Mouse (Mus musculus) midbrain, embryonic 13.5 days (tissue): ENCODE data around the gene Pnpla6. TPM values are rescaled to one million over a fixed set of nuclear protein-coding genes. Genes with fewer than 3 reads are reported as not detected.

Experiments used
- ATAC-seq: fragments of 200-750 bp; cut with Nextera tagmentation; 2 replicates; pipeline ENCODE4 v1.8.0; 2017; ENCODE audit warnings: mild to moderate bottlenecking, moderate TSS enrichment, moderate library complexity
- H3K27ac ChIP-seq: fragments of 300-500 bp; sonication (generic); 2 replicates; pipeline ENCODE4 v1.5.1; 2015; ENCODE audit warnings: inconsistent platforms, mild to moderate bottlenecking, moderate library complexity
- H3K27me3 ChIP-seq: fragments of 300-500 bp; sonication (generic); 2 replicates; pipeline ENCODE4 v1.6.1; 2015; ENCODE audit warnings: mild to moderate bottlenecking, inconsistent platforms
- H3K36me3 ChIP-seq: fragments of 300-500 bp; sonication (generic); 2 replicates; pipeline ENCODE4 v1.6.1; 2015; ENCODE audit warnings: mild to moderate bottlenecking, inconsistent platforms
- H3K4me1 ChIP-seq: fragments of 300-500 bp; sonication (generic); replicated peaks from 2 replicates; pipeline ENCODE4 v1.6.1; 2015; ENCODE audit warnings: inconsistent platforms
- H3K4me2 ChIP-seq: fragments of 300-500 bp; sonication (generic); replicated peaks from 2 replicates; pipeline ENCODE4 v1.6.1; 2015; ENCODE audit warnings: moderate library complexity, mild to moderate bottlenecking, inconsistent platforms
- H3K4me3 ChIP-seq: fragments of 300-500 bp; sonication (generic); replicated peaks from 2 replicates; pipeline ENCODE4 v1.5.1; 2015; ENCODE audit warnings: mild to moderate bottlenecking, inconsistent platforms
- H3K9ac ChIP-seq: fragments of 300-500 bp; sonication (generic); replicated peaks from 2 replicates; pipeline ENCODE4 v1.6.1; 2015; ENCODE audit warnings: mild to moderate bottlenecking, inconsistent platforms
- H3K9me3 ChIP-seq: fragments of 300-500 bp; sonication (generic); 2 replicates; pipeline ENCODE4 v1.6.1; 2016; ENCODE audit warnings: mild to moderate bottlenecking, inconsistent platforms
- WGBS: fragments of 180-500 bp; shearing (Covaris S2); methylation state at CpG from one replicate; pipeline ENCODE4 v1.1.7; 2015; 5-methylcytosine and 5-hydroxymethylcytosine counted together
- polyA plus RNA-seq: library from polyadenylated mRNA; unstranded; fragments of >200 nt; fragmentation: Nextera tagmentation; extraction: Ambion mirVana; gene quantifications from 2 replicates; pipeline ENCODE4 v1.2.1, GENCODE M21; 2015

Pnpla6 gene
- polyA plus RNA-seq, 1 experiment from 2014 or later = 34.1 TPM

DNA sequence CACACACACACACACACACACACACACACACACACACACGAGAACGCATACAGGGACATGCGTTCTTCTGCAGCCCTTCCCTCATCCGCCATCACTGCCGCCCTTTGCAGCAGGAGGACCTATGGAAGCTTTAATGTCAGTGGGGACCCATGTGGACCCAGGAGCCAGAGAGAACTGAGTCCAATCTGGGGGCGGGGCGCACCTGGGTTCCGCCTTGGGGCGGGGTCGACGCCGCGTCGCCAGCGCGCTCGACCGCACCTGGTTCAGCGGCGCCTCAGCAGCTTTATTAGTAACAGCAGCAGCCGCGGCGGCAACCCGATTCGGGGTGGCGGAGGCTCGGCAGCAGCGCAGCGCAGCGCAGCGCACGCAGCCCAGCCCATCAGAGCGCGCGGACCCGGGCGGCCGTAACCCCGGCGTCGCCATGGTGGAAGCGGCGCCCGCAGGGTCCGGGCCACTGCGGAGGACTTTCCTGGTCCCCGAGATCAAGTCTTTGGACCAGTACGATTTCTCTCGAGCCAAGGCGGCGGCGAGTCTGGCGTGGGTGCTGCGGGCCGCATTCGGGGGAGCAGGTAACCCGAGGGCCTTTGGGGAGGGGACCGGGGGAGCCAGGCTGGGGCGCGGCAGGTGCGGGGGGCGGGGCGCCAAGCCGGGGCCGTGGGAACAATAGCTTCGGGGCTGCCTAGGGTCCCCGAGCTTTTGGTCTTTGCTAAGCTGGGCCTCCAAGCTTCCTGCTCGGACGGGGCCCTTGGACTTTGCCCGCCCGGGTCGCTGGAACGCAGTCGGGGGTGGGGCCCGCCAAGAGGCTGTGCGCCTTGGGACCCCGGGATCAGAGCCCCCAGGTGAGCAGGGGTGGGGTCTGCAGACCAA lies 72.4 kb downstream of the Pnpla6 start:
- H3K9me3 ChIP-seq = no peaks in the 10 kb centered on the region
- peaks cover 10% of the 10 kb centered on the region for H3K4me1 ChIP-seq
- no peaks in the 10 kb centered on the region for H3K36me3 ChIP-seq
- peak overlapping the region; percentile 86 for H3K27ac ChIP-seq
- H3K4me2 ChIP-seq = peak overlapping the region; percentile 79
- H3K9ac ChIP-seq = peak overlapping the region; percentile 90
- under 1% methylated on average over 76 of the region's 77 CpGs for WGBS
- no peaks in the 10 kb centered on the region for H3K27me3 ChIP-seq
- peak; percentile 79 for ATAC-seq
- H3K4me3 ChIP-seq = peak overlapping the region; percentile 86

DNA sequence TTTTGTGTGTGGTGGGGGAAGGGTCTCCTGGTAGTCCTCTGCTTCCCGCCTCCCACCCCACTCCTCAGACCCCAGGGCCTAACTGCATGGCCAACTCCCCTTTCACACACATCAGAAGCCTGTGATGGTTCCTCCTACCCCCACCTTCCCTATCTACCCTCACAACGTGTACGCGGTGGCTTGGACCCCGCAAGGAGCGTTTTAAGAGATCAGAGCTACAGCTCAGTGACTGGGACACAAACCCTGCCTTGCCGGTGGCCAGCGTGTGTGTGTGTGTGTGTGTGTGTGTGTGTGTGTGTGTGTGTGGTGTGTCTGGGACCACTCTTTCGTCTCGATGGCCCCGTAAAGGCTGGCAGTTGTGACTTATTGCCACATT lies 73.1 kb downstream of the Pnpla6 start:
- H3K4me2 ChIP-seq = peak overlapping the region; percentile 79
- peak overlapping the region; percentile 86 for H3K27ac ChIP-seq
- no peaks in the 10 kb centered on the region for H3K9me3 ChIP-seq
- H3K27me3 ChIP-seq = no peaks in the 10 kb centered on the region
- peaks cover 10% of the 10 kb centered on the region for H3K4me1 ChIP-seq
- H3K4me3 ChIP-seq = peak overlapping the region; percentile 86
- peak; percentile 73 for ATAC-seq
- peak overlapping the region; percentile 90 for H3K9ac ChIP-seq
- no peaks in the 10 kb centered on the region for H3K36me3 ChIP-seq
- WGBS = 2% methylated on average over 11 of the region's 11 CpGs

DNA sequence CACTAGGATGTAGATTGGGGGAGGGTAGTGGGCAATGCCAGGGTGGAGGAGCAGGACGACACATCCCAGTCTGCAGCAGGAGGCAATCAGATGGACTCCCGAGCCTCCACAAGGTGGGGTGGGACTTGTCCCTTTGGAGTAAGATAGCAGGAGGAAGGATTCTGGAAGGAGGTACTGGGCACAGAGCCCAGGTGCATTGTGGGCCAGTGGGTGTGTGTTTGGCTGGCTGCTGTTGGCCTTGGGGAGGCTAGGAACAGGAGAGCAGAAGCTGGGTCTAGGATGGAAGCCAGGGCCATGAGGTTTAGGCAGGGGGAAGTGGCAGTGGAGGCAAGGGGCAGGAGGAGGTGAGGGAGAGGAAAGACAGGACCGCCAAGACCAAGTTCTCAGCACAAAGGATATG lies 78.3 kb downstream of the Pnpla6 start:
- Histone ChIP-seq H3K27me3 (no peaks in the 10 kb centered on the region), H3K27ac (no peak overlapping the region), H3K4me2 (no peak overlapping the region), H3K4me3 (no peak overlapping the region), H3K36me3 (peaks cover 8% of the 10 kb centered on the region), H3K4me1 (peaks cover 13% of the 10 kb centered on the region), H3K9ac (0 out of 2 replicates have a peak overlapping the region, but pooled peaks have one; percentile 11), H3K9me3 (no peaks in the 10 kb centered on the region)
- no peak for ATAC-seq
- 76% methylated on average over 3 of the region's 3 CpGs for WGBS

Other genes with a start within 250 kb of the Pnpla6 start
- 53.9 and 58.6 TPM in 2 replicates for gene Insr, start 235.8 kb upstream of the Pnpla6 start, polyA plus RNA-seq
- not detected in 2 replicates for gene A430078G23Rik, start 162.0 kb upstream of the Pnpla6 start, polyA plus RNA-seq
- 10.4 and 12.5 TPM in 2 replicates for gene Arhgef18, start 122.4 kb upstream of the Pnpla6 start, polyA plus RNA-seq
- 4.4 and 5.3 TPM in 2 replicates for gene Pex11g, start 47.7 kb upstream of the Pnpla6 start, polyA plus RNA-seq
- 0.17 and 0.23 TPM in 2 replicates for gene Tex45, start 44.5 kb upstream of the Pnpla6 start, polyA plus RNA-seq
- gene Zfp358, start 22.2 kb upstream of the Pnpla6 start, polyA plus RNA-seq = 85.1 and 90.0 TPM in 2 replicates
- 93.4 and 99.6 TPM in 2 replicates for gene Mcoln1, start 14.9 kb upstream of the Pnpla6 start, polyA plus RNA-seq
- 1.1 and 1.3 TPM in 2 replicates for gene C330021F23Rik, start 52.6 kb downstream of the Pnpla6 start, polyA plus RNA-seq
- 30.4 and 35.6 TPM in 2 replicates for gene Camsap3, start 71.9 kb downstream of the Pnpla6 start, polyA plus RNA-seq
- 58.6 and 63.2 TPM in 2 replicates for gene Xab2, start 105.9 kb downstream of the Pnpla6 start, polyA plus RNA-seq
- gene Pet100, start 106.2 kb downstream of the Pnpla6 start, polyA plus RNA-seq = 117 and 119 TPM in 2 replicates
- 0.50 and 0.55 TPM in 2 replicates for gene Pcp2, start 110.2 kb downstream of the Pnpla6 start, polyA plus RNA-seq
- 28.8 and 31.3 TPM in 2 replicates for gene Stxbp2, start 115.6 kb downstream of the Pnpla6 start, polyA plus RNA-seq
- gene Retn, start 140.4 kb downstream of the Pnpla6 start, polyA plus RNA-seq = 0.24 and 0.48 TPM in 2 replicates
- gene Mcemp1, start 150.4 kb downstream of the Pnpla6 start, polyA plus RNA-seq = 0.40 TPM in 1 of 2 replicates, not detected in the other
- gene Fcor, start 157.0 kb downstream of the Pnpla6 start, polyA plus RNA-seq = 9.6 and 12.4 TPM in 2 replicates
- gene Trappc5, start 160.9 kb downstream of the Pnpla6 start, polyA plus RNA-seq = 58.6 and 60.2 TPM in 2 replicates
- 0.23 and 0.61 TPM in 2 replicates for gene Fcer2a, start 178.8 kb downstream of the Pnpla6 start, polyA plus RNA-seq
- not detected in 2 replicates for gene Clec4g, start 205.3 kb downstream of the Pnpla6 start, polyA plus RNA-seq
- not detected in 2 replicates for gene Cd209a, start 233.6 kb downstream of the Pnpla6 start, polyA plus RNA-seq